Comparison of ENCODE assay signal across 9 mouse cellular contexts in genomic region chr17:70754638-70755037, GRCm38 (mm10).
A peak's percentile ranks its signal among the peaks of the same experiment; 100 is the strongest.
DNase-seq lines count a peak whose midpoint lies in the region; ATAC-seq and TF ChIP-seq lines count a peak whose summit lies in the region.
"Had no signal": no experiment of that assay in that cellular context is flagged by ENCODE, and none has a peak within 500 bp of the region (broad histone marks: within the 10 kb centered on the region; RNA-seq: fewer than 3 reads in every experiment).

No protein-coding gene starts in this region.

- H3K4me2 ChIP-seq in liver, embryonic 12.5 days: peak overlapping the region; percentile 65
- peak overlapping the region; percentile 64 for H3K4me2 ChIP-seq in hindbrain, postnatal 0 days (ENCODE audit: low read depth, low read length)
- H3K4me2 ChIP-seq in neural tube, embryonic 14.5 days (ENCODE audit: low read depth, low read length): peak overlapping the region; percentile 48; the same call in 1 of the 2 replicates

- no peak overlapping the region for H3K4me3 ChIP-seq in liver, embryonic 12.5 days
- H3K4me3 ChIP-seq in embryonic fibroblast, embryonic 13.5 days (ENCODE audit: insufficient read depth, low read length): no peak overlapping the region
- H3K4me3 ChIP-seq in hindbrain, postnatal 0 days (ENCODE audit: low read length): no peak overlapping the region
- H3K4me3 ChIP-seq in neural tube, embryonic 14.5 days (ENCODE audit: low read depth, low read length): no peak overlapping the region

- H3K9ac ChIP-seq in liver, embryonic 12.5 days: no peak overlapping the region
- H3K9ac ChIP-seq in hindbrain, postnatal 0 days (replicated peaks; ENCODE audit: low read length): no peak overlapping the region
- H3K9ac ChIP-seq in neural tube, embryonic 14.5 days (replicated peaks; ENCODE audit: low read depth, low read length): no peak overlapping the region

- H3K4me1 ChIP-seq in liver, embryonic 12.5 days: peaks cover 8% of the 10 kb centered on the region; the same call in 1 of the 2 replicates
- peaks cover 2% of the 10 kb centered on the region for H3K4me1 ChIP-seq in embryonic fibroblast, embryonic 13.5 days (ENCODE audit: control insufficient read depth, insufficient read depth, low read length)
- no peaks in the 10 kb centered on the region for H3K4me1 ChIP-seq in hindbrain, postnatal 0 days (ENCODE audit: insufficient read depth, low read length)
- peaks cover 8% of the 10 kb centered on the region for H3K4me1 ChIP-seq in neural tube, embryonic 14.5 days (ENCODE audit: control insufficient read depth, insufficient read depth, low read length)

- no peak for DNase-seq in liver
- no peak for DNase-seq in hindbrain, postnatal 0 days (ENCODE audit: low spot score)
- DNase-seq in urinary bladder, adult 2 months (ENCODE audit: low spot score): no peak
- no peak for DNase-seq in spleen, postnatal 36 days (ENCODE audit: low spot score in 2 of 2)
- no peak for DNase-seq in frontal cortex, postnatal 10 days (ENCODE audit: low spot score in 2 of 2)

- H3K9me3 ChIP-seq in liver, embryonic 12.5 days (replicated peaks): no peaks in the 10 kb centered on the region
- H3K9me3 ChIP-seq in hindbrain, postnatal 0 days (ENCODE audit: low read length): no peaks in the 10 kb centered on the region
- no peaks in the 10 kb centered on the region for H3K9me3 ChIP-seq in neural tube, embryonic 14.5 days (ENCODE audit: control insufficient read depth, low read length)
- H3K9me3 ChIP-seq: megakaryocyte, embryonic 14.5 days had no signal

- ATAC-seq in liver, embryonic 12.5 days: no peak
- ATAC-seq in hindbrain, postnatal 0 days: no peak
- ATAC-seq in neural tube, embryonic 14.5 days (ENCODE audit: low read depth): no peak

- peaks cover 43% of the 10 kb centered on the region for H3K27me3 ChIP-seq in liver, embryonic 12.5 days (replicated peaks)
- no peaks in the 10 kb centered on the region for H3K27me3 ChIP-seq in hindbrain, postnatal 0 days (ENCODE audit: insufficient read depth, low read length)
- H3K27me3 ChIP-seq in neural tube, embryonic 14.5 days (ENCODE audit: control insufficient read depth, insufficient read depth, low read length): no peaks in the 10 kb centered on the region

- H3K27ac ChIP-seq in liver, embryonic 12.5 days: no peak overlapping the region
- peak overlapping the region; percentile 49; the same call in 1 of the 2 replicates for H3K27ac ChIP-seq in embryonic fibroblast, embryonic 13.5 days (ENCODE audit: insufficient read depth, low read length)
- H3K27ac ChIP-seq in hindbrain, postnatal 0 days: no peak overlapping the region
- no peak overlapping the region for H3K27ac ChIP-seq in neural tube, embryonic 14.5 days (ENCODE audit: low read depth, low read length)

- 47% methylated on average over 7 of the region's 7 CpGs for WGBS in liver, embryonic 12.5 days (ENCODE audit: insufficient replicate concordance)
- 52% methylated on average over 7 of the region's 7 CpGs for WGBS in hindbrain, postnatal 0 days
- WGBS in neural tube, embryonic 14.5 days: 54% methylated on average over 7 of the region's 7 CpGs

- TF ChIP-seq POLR2A in embryonic fibroblast, embryonic 13.5 days (IDR thresholded peaks at IDR 0.05; ENCODE audit: low read depth, low read length): no peak

- no peaks in the 10 kb centered on the region for H3K36me3 ChIP-seq in liver, embryonic 12.5 days
- no peaks in the 10 kb centered on the region for H3K36me3 ChIP-seq in hindbrain, postnatal 0 days (ENCODE audit: insufficient read depth, low read length)
- no peaks in the 10 kb centered on the region for H3K36me3 ChIP-seq in neural tube, embryonic 14.5 days (ENCODE audit: control insufficient read depth, insufficient read depth, low read length)

- TF ChIP-seq CTCF in embryonic fibroblast, embryonic 13.5 days (IDR thresholded peaks at IDR 0.05; ENCODE audit: borderline replicate concordance, insufficient read depth, low read length): no peak
- TF ChIP-seq CTCF in hindbrain, postnatal 0 days (IDR thresholded peaks at IDR 0.05; ENCODE audit: low read depth): no peak
